Mouse (Mus musculus): ENCODE measurements around the gene Slc5a11. TPM values are rescaled to one million over a fixed set of nuclear protein-coding genes. Genes with fewer than 3 reads are reported as not detected.

The Slc5a11 gene
- total RNA-seq, 2 experiments from 2014 or later, result not detected

GRCm38 (mm10) chr7:123209864-123210263 lies 4.7 kb upstream of the Slc5a11 start:
- DNase-seq, result no peak
- intact Hi-C loops (cut with DNase I), result loop anchor here (5.0 kb wide), 1 partner anchor 192 kb away; no protein-coding TSS in a partner anchor

DNA sequence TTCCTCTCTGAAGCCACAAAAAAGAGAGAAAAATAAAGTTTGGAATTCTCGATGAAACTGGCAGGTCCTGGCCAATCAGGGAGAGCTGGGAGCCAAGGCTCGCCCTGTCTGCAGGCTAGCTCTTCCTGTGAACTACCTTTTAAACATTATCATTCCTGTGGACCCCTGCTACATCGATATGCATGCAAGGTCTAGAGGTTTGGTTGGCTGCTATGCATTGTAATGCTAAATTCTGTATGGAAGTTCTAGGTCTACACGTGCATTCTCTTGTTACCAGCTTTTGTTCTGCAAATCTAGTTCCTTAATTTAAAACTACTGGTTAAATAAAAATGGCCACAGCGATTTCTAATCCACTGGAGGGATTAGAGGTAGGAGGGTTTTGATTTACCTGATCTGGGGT lies 3.1 kb upstream of the Slc5a11 start:
- intact Hi-C loops (cut with DNase I), result no loop called here
- DNase-seq, result no peak

GRCm38 (mm10) chr7:123212316-123212715 lies 2.3 kb upstream of the Slc5a11 start:
- no peak for DNase-seq
- intact Hi-C loops (cut with DNase I), result no loop called here

- intact Hi-C loops (cut with DNase I), result no loop called here
Observed at GRCm38 (mm10) chr7:123215138-123215537, 558 bp downstream of the Slc5a11 start.

DNA sequence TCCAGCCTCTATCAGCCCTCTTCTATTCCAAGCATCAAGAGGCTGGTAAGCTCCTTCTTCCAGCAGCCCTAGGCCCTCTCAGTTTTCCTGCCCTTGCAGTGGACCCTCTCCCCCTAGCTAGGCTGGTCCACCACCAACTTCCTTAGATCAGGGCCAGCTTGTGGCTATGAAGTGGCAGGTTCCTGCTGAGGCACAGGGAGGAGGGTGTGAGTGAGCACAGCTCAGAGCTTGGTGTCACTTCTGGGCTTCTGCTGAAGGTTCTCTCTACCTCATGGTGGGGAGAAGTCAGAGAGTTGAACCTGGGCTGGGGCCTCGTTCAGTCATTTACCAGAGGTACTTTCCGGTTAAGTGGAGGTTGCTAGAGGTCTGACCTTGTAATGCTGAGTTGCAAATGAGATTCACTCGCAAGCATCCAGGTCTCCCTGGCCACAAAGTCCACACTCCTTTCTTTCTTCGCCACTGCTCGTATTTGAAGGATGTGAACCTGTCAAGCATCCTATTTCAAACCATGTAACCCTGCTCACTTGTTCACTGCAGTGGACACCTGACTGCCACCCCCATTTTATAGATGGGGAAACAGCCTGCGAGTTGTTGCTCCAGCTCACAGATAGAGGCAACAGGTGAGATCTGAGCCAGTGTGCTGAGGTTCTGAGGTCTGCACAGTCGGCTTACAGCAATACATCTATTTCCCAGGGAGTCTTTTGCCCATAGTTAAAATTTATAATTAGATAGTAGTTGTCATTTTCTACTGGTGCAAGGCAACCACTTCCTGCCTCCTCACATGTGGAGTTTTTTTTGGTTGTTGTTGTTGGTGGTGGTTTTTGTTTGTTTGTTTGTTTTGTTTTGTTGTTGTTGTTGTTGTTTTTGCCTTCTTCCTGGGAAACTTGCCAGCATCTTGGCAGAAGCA lies 3.1 kb downstream of the Slc5a11 start:
- no peak for DNase-seq
- intact Hi-C loops (cut with DNase I), result no loop called here

More at GRCm38 (mm10) chr7:123215138-123215537, 558 bp downstream of the Slc5a11 start:
- no peak for DNase-seq

DNA sequence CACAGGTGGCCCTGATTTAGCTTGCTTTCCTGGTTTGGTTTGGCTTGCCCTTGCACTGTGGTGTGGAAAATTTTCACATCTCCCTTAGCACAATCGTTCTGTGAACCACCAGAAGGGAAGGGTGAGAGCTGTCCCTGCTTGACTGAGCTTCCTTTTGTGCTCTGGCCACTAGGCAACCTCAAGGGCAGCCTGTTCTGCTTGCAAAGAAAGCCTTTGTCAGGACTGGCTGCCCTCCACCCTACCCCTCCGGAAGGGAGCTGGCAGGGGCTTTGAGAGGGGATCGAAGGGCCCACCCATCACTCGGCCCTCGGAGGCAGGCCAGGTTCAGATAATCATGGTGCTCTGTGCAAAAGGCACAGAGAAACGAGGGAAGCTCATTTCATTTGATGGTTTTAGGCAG lies 4.0 kb downstream of the Slc5a11 start:
- no peak for DNase-seq
- intact Hi-C loops (cut with DNase I), result no loop called here

DNA sequence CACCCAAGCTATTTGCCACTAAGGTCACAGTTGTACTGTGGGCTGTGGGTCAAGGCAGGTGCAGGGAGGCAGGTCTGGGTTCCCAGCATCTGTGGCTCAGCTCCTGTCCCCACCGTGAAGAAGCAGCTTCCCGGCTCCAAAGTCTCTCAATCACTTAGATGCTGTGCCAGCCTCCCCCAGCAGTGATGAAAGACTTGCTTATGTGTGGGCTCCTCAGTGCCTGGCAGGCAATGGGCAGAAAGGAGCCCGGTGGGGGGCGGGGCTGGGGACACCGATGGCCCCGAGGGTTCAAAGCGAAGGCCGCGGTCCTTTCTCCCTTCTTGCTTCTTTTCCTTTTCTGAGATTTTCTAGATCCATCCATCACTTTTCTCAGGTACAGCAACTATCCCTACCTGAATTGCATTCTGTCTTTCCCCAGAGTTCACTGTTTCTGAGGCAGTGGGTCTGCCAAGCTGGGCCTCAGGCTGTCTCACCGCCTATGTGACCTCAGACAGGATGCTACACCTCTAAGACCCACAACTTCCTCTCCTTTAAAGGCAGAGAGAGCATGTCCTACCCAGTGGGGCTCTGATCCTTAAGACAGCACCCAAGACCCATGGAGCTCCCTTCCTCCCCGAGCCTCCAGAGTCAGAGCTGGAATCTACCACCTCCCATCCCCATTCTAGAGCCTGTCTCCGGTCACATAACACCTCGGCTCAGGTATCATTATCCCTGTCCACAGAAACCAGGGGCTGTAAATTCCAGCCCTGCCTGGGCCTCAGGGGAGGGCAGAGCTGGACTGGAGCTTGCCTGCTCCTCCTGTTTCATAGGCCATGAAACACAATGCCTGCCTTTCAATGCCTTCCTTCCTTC lies 5.4 kb downstream of the Slc5a11 start:
- intact Hi-C loops (cut with DNase I), result no loop called here
- no peak for DNase-seq

DNA sequence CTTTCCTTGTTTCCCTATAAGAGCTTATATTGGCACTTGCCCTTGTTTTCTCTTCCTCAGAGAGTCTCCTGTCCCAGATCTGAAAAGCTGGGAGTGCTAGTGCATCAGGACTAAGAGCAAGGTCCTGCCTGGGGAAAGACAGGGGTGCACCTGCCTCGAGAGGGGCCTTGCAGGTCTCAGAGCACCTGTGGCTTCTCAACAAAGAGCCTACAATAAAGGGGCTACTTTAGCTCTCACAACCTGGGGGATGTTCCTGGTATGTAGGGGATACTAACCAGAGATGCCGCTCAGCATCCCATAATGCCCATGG lies 6.0 kb downstream of the Slc5a11 start:
- intact Hi-C loops (cut with DNase I), result no loop called here
- no peak for DNase-seq

DNA sequence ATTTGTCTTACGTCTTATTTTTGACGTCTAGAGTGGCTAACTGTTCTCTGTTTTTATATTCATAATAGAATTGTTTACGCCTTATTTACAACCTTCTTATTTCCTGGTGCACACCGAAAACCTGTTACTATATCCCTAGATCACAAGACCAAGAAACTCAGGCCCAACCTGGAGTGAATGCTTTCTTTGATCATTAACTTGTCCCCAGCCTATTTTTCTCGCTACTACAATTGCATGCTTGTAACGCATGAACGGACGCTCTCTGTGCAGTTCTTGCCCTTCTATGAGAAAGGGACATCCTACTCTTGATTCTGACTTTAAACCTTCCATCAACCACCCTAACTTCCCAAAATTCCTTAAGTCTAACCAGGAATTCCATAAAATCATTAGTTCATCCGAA lies 9.5 kb downstream of the Slc5a11 start:
- DNase-seq, result no peak
- intact Hi-C loops (cut with DNase I), result no loop called here

DNA sequence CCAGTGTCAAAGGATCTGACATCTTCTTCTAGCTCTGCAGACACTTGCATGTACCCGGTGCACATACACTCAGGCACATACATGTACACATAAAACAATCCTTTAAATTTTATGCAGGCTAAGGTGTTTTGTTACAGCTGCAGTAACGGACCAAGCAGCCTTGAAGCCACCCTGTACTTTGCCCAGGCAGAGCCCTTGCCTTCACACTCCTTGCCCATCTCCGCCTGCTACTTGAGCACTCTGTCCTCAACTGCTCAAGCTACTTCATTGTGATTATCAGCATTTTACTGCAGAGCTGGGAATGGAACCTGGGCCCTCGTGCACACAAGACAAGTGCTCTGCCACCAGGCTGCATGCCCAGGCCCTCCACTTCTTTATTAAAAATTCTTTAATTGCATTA lies 10.6 kb downstream of the Slc5a11 start:
- no peak for DNase-seq
- intact Hi-C loops (cut with DNase I), result no loop called here

GRCm38 (mm10) chr7:123235449-123235848 lies 20.9 kb downstream of the Slc5a11 start:
- no peak for DNase-seq
- intact Hi-C loops (cut with DNase I), result no loop called here

DNA sequence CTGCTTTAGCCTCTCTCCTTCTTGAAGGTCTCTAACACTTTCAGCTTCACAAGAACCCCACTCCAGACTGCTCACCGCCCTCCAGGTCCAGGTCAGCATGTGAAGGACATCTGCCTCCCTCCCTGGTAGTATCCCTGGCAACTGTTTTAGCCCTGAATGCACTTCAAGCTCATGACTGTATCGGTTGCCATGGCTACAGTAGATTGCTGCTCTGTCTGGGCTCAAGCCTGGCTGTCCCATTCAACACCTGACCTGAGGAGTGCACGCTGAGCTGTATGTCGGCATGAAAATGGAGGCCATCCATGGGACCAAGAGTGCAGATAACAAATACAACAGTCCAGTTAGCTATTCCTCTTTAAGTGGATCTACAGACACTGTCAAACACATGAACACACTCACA lies 24.0 kb downstream of the Slc5a11 start:
- intact Hi-C loops (cut with DNase I), result no loop called here
- DNase-seq, result no peak

DNA sequence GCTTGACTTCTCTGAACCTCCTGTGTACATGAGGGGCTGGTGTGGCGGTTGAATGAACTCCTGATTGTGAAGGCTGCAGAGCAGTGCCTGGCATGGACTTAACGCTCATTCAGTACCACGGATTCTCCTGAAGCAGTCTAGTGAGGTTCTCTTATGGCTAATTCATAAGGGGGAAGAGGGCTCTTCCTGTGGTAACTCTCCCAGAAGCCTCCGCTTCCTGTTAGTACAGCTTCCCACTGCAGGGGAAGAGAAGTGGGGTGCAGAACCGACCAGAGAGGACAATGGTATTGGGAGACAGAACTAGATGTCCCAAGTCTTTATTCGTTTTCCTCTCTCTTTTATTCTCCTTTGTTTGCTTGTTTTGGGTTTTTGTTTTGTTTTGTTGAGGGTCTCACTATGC lies 25.5 kb downstream of the Slc5a11 start:
- DNase-seq, result no peak
- intact Hi-C loops (cut with DNase I), result no loop called here

- intact Hi-C loops (cut with DNase I), result no loop called here
- no peak for DNase-seq
Observed at GRCm38 (mm10) chr7:123242241-123242640, 27.7 kb downstream of the Slc5a11 start.

GRCm38 (mm10) chr7:123244833-123245232 lies 30.3 kb downstream of the Slc5a11 start:
- DNase-seq, result no peak
- intact Hi-C loops (cut with DNase I), result no loop called here

- intact Hi-C loops (cut with DNase I), result no loop called here
- no peak for DNase-seq
Observed at GRCm38 (mm10) chr7:123246504-123247084, 32.0 kb downstream of the Slc5a11 start.

GRCm38 (mm10) chr7:123248166-123248565 lies 33.6 kb downstream of the Slc5a11 start:
- DNase-seq, result no peak
- intact Hi-C loops (cut with DNase I), result no loop called here

DNA sequence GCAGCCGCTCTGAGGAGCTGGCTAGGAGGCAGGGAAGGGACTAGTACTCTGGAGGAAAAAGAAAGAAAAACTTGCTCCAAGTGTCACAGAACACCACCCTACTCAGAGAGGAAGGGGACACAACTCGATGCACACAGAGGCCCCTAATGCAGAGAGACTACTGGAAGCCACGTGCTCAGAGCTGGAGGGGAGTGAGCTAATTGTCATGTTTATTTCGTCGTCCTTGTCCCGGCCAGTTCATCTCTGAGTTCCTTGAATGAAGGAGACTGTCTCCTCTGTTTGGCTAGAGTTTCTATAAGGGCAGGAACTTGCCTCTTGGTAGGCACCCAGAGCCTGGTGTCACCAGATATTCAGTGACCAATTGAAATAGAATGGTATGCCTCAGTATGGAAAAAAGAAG lies 36.8 kb downstream of the Slc5a11 start:
- intact Hi-C loops (cut with DNase I), result no loop called here
- DNase-seq, result no peak

DNA sequence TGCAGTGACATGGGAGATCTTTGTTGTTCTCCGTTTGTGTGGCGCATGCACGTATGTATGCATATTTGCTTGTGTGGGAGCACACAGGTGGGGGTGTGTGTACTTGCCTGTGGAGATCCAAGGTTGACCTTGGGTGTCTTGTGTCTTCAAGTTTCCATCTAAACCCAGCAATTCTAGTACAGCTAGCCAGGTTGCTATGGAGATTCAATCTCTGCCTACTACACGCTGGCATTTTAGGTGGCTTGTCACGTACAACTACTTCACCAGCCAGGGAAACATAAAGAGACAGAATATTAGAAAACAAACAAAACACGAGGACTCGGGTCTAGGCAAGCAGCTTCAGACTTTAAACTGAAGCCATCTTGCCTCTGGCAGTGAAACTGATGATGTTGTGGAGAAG lies 38.8 kb downstream of the Slc5a11 start:
- intact Hi-C loops (cut with DNase I), result no loop called here
- no peak for DNase-seq

DNA sequence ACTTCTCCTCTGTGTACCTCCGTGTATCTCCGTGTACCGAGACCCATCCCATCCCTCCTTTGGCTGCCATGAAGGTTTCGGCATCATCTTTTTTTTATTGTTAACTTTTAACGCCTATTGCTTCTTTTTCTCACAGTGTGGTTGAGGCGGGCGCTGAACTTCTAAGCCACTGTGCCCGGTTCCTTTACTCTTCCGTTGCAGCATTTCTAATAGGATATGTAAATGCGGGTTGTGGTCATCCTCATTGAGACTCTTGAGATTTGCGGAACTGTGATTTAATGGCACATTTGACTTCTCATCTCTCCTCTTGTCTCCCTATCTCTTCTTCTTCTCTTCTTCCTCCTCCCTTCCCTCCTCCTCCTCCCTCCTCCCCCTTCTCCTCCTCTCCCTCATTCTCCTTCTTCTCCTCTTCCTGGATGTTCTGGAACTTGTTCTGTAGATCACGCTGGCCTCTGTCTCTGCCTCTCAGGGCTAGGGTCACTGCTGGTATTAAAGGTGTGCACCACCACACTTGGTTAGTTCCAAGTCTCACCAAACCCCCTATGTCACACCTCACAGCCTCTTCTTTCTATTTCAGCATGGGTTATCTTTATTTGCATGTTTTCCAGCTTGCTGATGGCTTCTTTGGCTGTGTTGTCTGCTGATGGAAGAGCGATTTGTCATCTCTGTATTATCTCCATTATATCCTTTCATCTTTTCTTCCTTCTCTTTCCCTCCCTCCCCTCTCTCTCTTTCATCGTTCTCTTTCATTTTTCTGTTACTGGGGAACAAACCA lies 39.8 kb downstream of the Slc5a11 start:
- intact Hi-C loops (cut with DNase I), result no loop called here
- no peak for DNase-seq

DNA sequence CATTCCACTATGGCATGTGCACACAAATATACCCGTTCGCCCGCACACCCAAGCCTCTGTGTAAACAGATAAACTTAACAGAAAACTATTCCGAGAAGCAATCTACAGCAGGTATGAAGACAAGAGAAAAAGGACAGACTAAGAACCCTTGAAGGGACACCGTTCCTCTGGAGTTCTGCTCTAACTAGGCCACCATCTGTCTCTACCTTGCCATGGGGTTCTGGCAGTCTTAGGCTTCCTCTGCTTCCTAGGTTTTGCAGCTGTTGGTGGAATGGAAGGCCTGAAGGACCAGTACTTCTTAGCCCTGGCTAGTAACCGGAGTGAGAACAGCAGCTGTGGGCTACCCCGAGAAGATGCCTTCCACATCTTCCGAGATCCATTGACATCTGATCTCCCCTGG lies 43.5 kb downstream of the Slc5a11 start:
- no peak for DNase-seq
- intact Hi-C loops (cut with DNase I), result no loop called here

Data from gastrocnemius, postnatal 36 days (tissue).